Comparison of ENCODE assay signal across 8 mouse cellular contexts in the genomic region with DNA sequence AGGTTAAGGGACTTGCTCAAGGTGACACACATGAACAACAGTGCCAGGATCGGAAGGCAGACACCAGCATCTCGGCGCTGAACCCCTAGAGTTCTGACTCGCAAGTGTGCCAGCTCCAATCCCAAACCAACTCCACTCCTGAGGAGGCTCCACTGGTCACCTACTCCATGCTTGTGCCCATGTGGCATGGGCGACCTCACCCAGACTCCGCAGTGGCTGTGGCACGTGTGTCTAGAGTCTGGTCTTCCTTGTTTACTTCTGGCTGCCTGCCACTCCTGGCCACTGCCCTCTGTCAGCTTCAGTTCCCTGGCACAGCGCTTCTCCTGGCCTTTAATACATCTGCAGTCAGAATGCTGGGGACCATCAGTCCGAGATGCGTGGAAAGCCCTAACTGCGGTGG. TPM values are rescaled to one million over a fixed set of nuclear protein-coding genes. Genes with fewer than 3 reads are reported as not detected.
DNase-seq lines count a peak whose midpoint lies in the region; ATAC-seq and TF ChIP-seq lines count a peak whose summit lies in the region.

No protein-coding gene starts in this region.

- H3K9me3 ChIP-seq in forebrain, postnatal 0 days (ENCODE audit: low read length): no peaks in the 10 kb centered on the region
- 0 out of 2 replicates have a peak, but pooled peaks cover 5% of the 10 kb centered on the region for H3K9me3 ChIP-seq in intestine, embryonic 14.5 days (ENCODE audit: control insufficient read depth, low read length)
- H3K9me3 ChIP-seq in liver, embryonic 14.5 days (ENCODE audit: control insufficient read depth, low read length): peaks cover 3% of the 10 kb centered on the region; the same call in 1 of the 2 replicates
- no peaks in the 10 kb centered on the region for H3K9me3 ChIP-seq in neural tube, embryonic 13.5 days

- H3K9ac ChIP-seq in forebrain, postnatal 0 days: peak overlapping the region; percentile 81; the same call in 1 of the 2 replicates
- H3K9ac ChIP-seq in intestine, embryonic 14.5 days (ENCODE audit: low read length): no peak overlapping the region
- no peak overlapping the region for H3K9ac ChIP-seq in liver, embryonic 14.5 days (replicated peaks)
- H3K9ac ChIP-seq in neural tube, embryonic 13.5 days: peak overlapping the region; percentile 92

- ATAC-seq in cerebellum, adult (ENCODE audit: insufficient number of reproducible peaks, low FRiP score, low TSS enrichment): peak; percentile 17
- ATAC-seq in forebrain, postnatal 0 days: peak; percentile 0; the same call in 1 of the 2 replicates
- ATAC-seq in intestine, embryonic 14.5 days (replicated peaks; ENCODE audit: low FRiP score, low TSS enrichment, low read depth): peak; percentile 3; the same call in 1 of the 2 replicates
- ATAC-seq in liver, embryonic 14.5 days (ENCODE audit: insufficient read depth): no peak
- ATAC-seq in neural tube, embryonic 13.5 days (ENCODE audit: low read depth): peak; percentile 36

- peak; percentile 28 to 45 for DNase-seq in left cerebral cortex, postnatal 14 days (ENCODE audit: low spot score in 2 of 2)
- DNase-seq in left cerebral cortex, adult 11 months (ENCODE audit: low spot score): no peak
- DNase-seq in forebrain, postnatal 0 days: no peak
- DNase-seq in intestine, embryonic 14.5 days (ENCODE audit: low spot score): no peak
- no peak for DNase-seq in liver, embryonic 14.5 days (ENCODE audit: low read depth in 3 of 3, low spot score in 3 of 3)
- no peak for DNase-seq in embryo, embryonic 11 days

- no peak for TF ChIP-seq CTCF in forebrain, postnatal 0 days (IDR thresholded peaks at IDR 0.05; ENCODE audit: low read depth)
- no peak for TF ChIP-seq CTCF in liver, embryonic 14.5 days (IDR thresholded peaks at IDR 0.05; ENCODE audit: low read depth)

- 14% methylated on average over 11 of the region's 11 CpGs for WGBS in forebrain, postnatal 0 days
- WGBS in intestine, embryonic 14.5 days: 29% methylated on average over 11 of the region's 11 CpGs
- 30% methylated on average over 11 of the region's 11 CpGs for WGBS in liver, embryonic 14.5 days (ENCODE audit: insufficient replicate concordance)
- WGBS in neural tube, embryonic 13.5 days: 24% methylated on average over 11 of the region's 11 CpGs

- no peaks in the 10 kb centered on the region for H3K27me3 ChIP-seq in forebrain, postnatal 0 days (ENCODE audit: insufficient read depth, low read length)
- H3K27me3 ChIP-seq in intestine, embryonic 14.5 days (replicated peaks; ENCODE audit: control insufficient read depth, insufficient read depth, low read length): peaks cover 31% of the 10 kb centered on the region
- peaks cover 45% of the 10 kb centered on the region for H3K27me3 ChIP-seq in liver, embryonic 14.5 days (ENCODE audit: control insufficient read depth, insufficient read depth, low read length)
- peaks cover 22% of the 10 kb centered on the region for H3K27me3 ChIP-seq in neural tube, embryonic 13.5 days

- peak overlapping the region; percentile 79 for H3K4me3 ChIP-seq in forebrain, postnatal 0 days (ENCODE audit: low read depth, low read length)
- peak overlapping the region; percentile 63 for H3K4me3 ChIP-seq in intestine, embryonic 14.5 days (ENCODE audit: low read depth, low read length)
- H3K4me3 ChIP-seq in liver, embryonic 14.5 days (ENCODE audit: insufficient read depth in 1 of 2, low read depth in 2 of 2, low read length in 2 of 2): peak overlapping the region; percentile 12 to 61; a peak in 3 of 4 replicates
- peak overlapping the region; percentile 85 for H3K4me3 ChIP-seq in neural tube, embryonic 13.5 days

- no peak for TF ChIP-seq EP300 in liver, embryonic 14.5 days (IDR thresholded peaks at IDR 0.05; ENCODE audit: low read depth)

- intact Hi-C loops in left cerebral cortex, postnatal 14 days (cut with DNase I): loop anchor here (2.0 to 5.0 kb wide), 5 partner anchors 42 to 117 kb away; partner anchors contain the start of genes Nol7 and Sirt5

- peaks cover 26% of the 10 kb centered on the region for H3K4me1 ChIP-seq in forebrain, postnatal 0 days (ENCODE audit: insufficient read depth)
- peaks cover 12% of the 10 kb centered on the region for H3K4me1 ChIP-seq in intestine, embryonic 14.5 days (replicated peaks; ENCODE audit: control insufficient read depth, insufficient read depth, low read length)
- peaks cover 3 to 14% of the 10 kb centered on the region in 2 experiments; a peak in 3 of 4 replicates for H3K4me1 ChIP-seq in liver, embryonic 14.5 days (replicated peaks; ENCODE audit: control insufficient read depth in 2 of 2, insufficient read depth in 2 of 2, low read length in 1 of 2)
- H3K4me1 ChIP-seq in neural tube, embryonic 13.5 days (replicated peaks): peaks cover 39% of the 10 kb centered on the region

- H3K27ac ChIP-seq in forebrain, postnatal 0 days (ENCODE audit: low read depth, low read length): peak overlapping the region; percentile 82; the same call in 1 of the 2 replicates
- H3K27ac ChIP-seq in intestine, embryonic 14.5 days (ENCODE audit: low read depth): 0 out of 2 replicates have a peak overlapping the region, but pooled peaks have one; percentile 9
- H3K27ac ChIP-seq in liver, embryonic 14.5 days: no peak overlapping the region
- peak overlapping the region; percentile 94 for H3K27ac ChIP-seq in neural tube, embryonic 13.5 days (replicated peaks)

- H3K36me3 ChIP-seq in forebrain, postnatal 0 days (ENCODE audit: insufficient read depth): no peaks in the 10 kb centered on the region
- no peaks in the 10 kb centered on the region for H3K36me3 ChIP-seq in intestine, embryonic 14.5 days (ENCODE audit: control insufficient read depth, insufficient read depth, low read length)
- H3K36me3 ChIP-seq in liver, embryonic 14.5 days (replicated peaks; ENCODE audit: control insufficient read depth, insufficient read depth, low read depth): no peaks in the 10 kb centered on the region
- H3K36me3 ChIP-seq in neural tube, embryonic 13.5 days: no peaks in the 10 kb centered on the region

- H3K4me2 ChIP-seq in forebrain, postnatal 0 days (ENCODE audit: low read depth): peak overlapping the region; percentile 77
- H3K4me2 ChIP-seq in intestine, embryonic 14.5 days (ENCODE audit: low read length): peak overlapping the region; percentile 100
- peak overlapping the region; percentile 79 for H3K4me2 ChIP-seq in liver, embryonic 14.5 days (ENCODE audit: low read depth)
- H3K4me2 ChIP-seq in neural tube, embryonic 13.5 days: peak overlapping the region; percentile 68

RNA-seq across cellular contexts. Expression of gene Gfod1, which starts 0.7 kb away (rescaled TPM):
- total RNA-seq in left cerebral cortex, postnatal 14 days (2021): 10 to 100 TPM; 59.1 to 69.9 TPM
- 16.6 and 18.6 TPM in 2 replicates for total RNA-seq in forebrain, postnatal 0 days (2014; rRNA removed)
- polyA plus RNA-seq in forebrain, postnatal 0 days (2015; fragmentation: Nextera tagmentation; extraction: Ambion mirVana): 3.0 and 3.9 TPM in 2 replicates
- 0.18 and 0.47 TPM in 2 replicates for polyA plus RNA-seq in intestine, embryonic 14.5 days (2014; fragmentation: Nextera tagmentation; extraction: Ambion mirVana)
- 0.41 and 0.50 TPM in 2 replicates for polyA plus RNA-seq in liver, embryonic 14.5 days (2012; rRNA removed)
- 0.20 and 0.42 TPM in 2 replicates for polyA plus RNA-seq in liver, embryonic 14.5 days (2014; fragmentation: Nextera tagmentation; extraction: Ambion mirVana)
- 1.8 and 2.0 TPM in 2 replicates for polyA plus RNA-seq in neural tube, embryonic 13.5 days (2015; fragmentation: Nextera tagmentation; extraction: Ambion mirVana)

Comparison
In these comparisons a context has a peak if more than half of its experiments do, and no peak if none do; other contexts are left out.
1. DNase-seq: peak in left cerebral cortex, postnatal 14 days (2 of 2); none in left cerebral cortex, adult 11 months (single experiment), forebrain, postnatal 0 days (single experiment), intestine, embryonic 14.5 days (single experiment), liver, embryonic 14.5 days (0 of 3) and embryo, embryonic 11 days (single experiment).
2. H3K9ac ChIP-seq: peak in forebrain, postnatal 0 days (single experiment) and neural tube, embryonic 13.5 days (single experiment); none in intestine, embryonic 14.5 days (single experiment) and liver, embryonic 14.5 days (single experiment).
3. Peak in every context shown above with its lines, with median percentiles within 50 percentile points of each other: H3K4me2 ChIP-seq and H3K4me3 ChIP-seq.